Mouse (Mus musculus) liver, adult 2 months (tissue): Measurements from ENCODE around the gene S1pr3. TPM values are rescaled to one million over a fixed set of nuclear protein-coding genes. Genes with fewer than 3 reads are reported as not detected.

Experiments
- DNase-seq: peaks from one replicate; pipeline ENCODE4 v3.0.0-alpha.2; 2011; ENCODE audit warnings: low read depth, low spot score; ENCODE audit errors: extremely low read depth
- H3K27ac ChIP-seq: fragments of 200-500 bp; replicated peaks from 2 replicates; pipeline ENCODE4 v1.5.1; 2012; ENCODE audit warnings: low read depth, mild to moderate bottlenecking, control low read depth, inconsistent platforms, low read length; ENCODE audit not compliant: insufficient read depth
- H3K27me3 ChIP-seq: fragments of 200-500 bp; 2 replicates; pipeline ENCODE4 v1.6.1; 2012; ENCODE audit warnings: mild to moderate bottlenecking, moderate library complexity, low read length, inconsistent platforms; ENCODE audit not compliant: control insufficient read depth, insufficient read depth
- H3K36me3 ChIP-seq: fragments of 200-500 bp; 2 replicates; pipeline ENCODE4 v1.6.1; 2012; ENCODE audit warnings: low read length, inconsistent platforms; ENCODE audit not compliant: control insufficient read depth, insufficient read depth
- H3K4me1 ChIP-seq: fragments of 200-500 bp; 2 replicates; pipeline ENCODE4 v1.6.1; 2011; ENCODE audit warnings: low read length; ENCODE audit not compliant: control insufficient read depth, insufficient read depth
- H3K4me3 ChIP-seq: fragments of 200-500 bp; 2 replicates; pipeline ENCODE4 v1.5.1; 2011; ENCODE audit warnings: low read depth, mild to moderate bottlenecking, control low read depth, low read length, moderate library complexity; ENCODE audit not compliant: insufficient read depth
- H3K79me2 ChIP-seq: fragments of 200-500 bp; 2 replicates; pipeline ENCODE4 v1.6.1; 2012; ENCODE audit warnings: inconsistent platforms, mild to moderate bottlenecking, low read length, moderate library complexity; ENCODE audit not compliant: control insufficient read depth, insufficient read depth
- H3K9ac ChIP-seq: fragments of 200-500 bp; 2 replicates; pipeline ENCODE4 v1.6.1; 2012; ENCODE audit warnings: low read depth, mild to moderate bottlenecking, control low read depth, inconsistent platforms, low read length
- CTCF ChIP-seq: fragments of 200-500 bp; IDR thresholded peaks from 2 replicates; pipeline ENCODE4 v1.5.1; 2011; ENCODE audit warnings: low read depth, low read length, control low read depth
- POLR2A ChIP-seq: fragments of 200-500 bp; IDR thresholded peaks from 2 replicates; pipeline ENCODE4 v1.6.1; 2011; ENCODE audit warnings: low read length, control low read depth; ENCODE audit not compliant: insufficient read depth; ENCODE audit errors: extremely low read depth
- WGBS: fragments of 180-500 bp; shearing (Covaris S2); methylation state at CpG from one replicate; pipeline ENCODE4 v1.1.7; 2018; 5-methylcytosine and 5-hydroxymethylcytosine counted together
- polyA plus RNA-seq: library from polyadenylated mRNA; depleted of rRNA; stranded (reverse); fragments of >200 nt; gene quantifications from 2 replicates; pipeline ENCODE4 v1.2.3, GENCODE M21; 2012
- total RNA-seq: library from RNA; depleted of rRNA; stranded (reverse); fragments of >200 nt; gene quantifications from 2 replicates; pipeline ENCODE4 v1.2.3, GENCODE M21; 2014

Gene S1pr3
- total and polyA plus RNA-seq, 2 experiments, result 0.83 to 1.6 TPM

GRCm38 (mm10) chr13:51399562-51399961 lies 8.9 kb upstream of the S1pr3 start:
- no peaks in the 10 kb centered on the region for H3K27me3 ChIP-seq
- 92% methylated on average over 3 of the region's 3 CpGs for WGBS
- no peak overlapping the region for H3K9ac ChIP-seq
- H3K27ac ChIP-seq, result no peak overlapping the region
- H3K36me3 ChIP-seq, result no peaks in the 10 kb centered on the region
- H3K4me3 ChIP-seq, result no peak overlapping the region
- no peak for DNase-seq
- no peak for TF ChIP-seq POLR2A
- no peak for TF ChIP-seq CTCF
- H3K4me1 ChIP-seq, result peaks cover 2% of the 10 kb centered on the region; the same call in 1 of the 2 replicates
- H3K79me2 ChIP-seq, result no peaks in the 10 kb centered on the region

DNA sequence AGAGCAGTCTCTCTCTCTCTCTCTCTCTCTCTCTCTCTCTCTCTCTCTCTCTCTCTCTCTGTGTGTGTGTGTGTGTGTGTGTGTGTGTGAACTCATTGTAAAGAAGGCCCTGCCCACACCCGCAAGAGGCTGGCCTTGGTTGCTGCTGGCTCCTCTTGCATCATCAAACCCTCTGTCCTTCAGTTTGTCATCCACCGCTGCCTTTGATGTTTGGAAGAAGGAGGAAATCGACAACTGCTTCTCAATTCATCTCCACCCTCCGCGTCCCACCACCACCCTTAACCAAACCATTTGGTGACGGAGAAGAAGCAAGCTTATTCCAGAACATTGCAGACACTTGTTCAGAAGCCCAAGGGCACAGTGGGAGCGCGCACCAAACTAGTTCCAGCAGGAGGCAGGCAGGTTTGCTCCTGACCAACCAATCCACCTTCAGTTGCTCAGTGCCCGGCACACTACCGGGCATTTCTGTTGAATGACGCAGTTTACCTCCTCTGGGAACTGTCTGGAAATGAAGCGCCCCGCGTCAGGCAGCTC lies 8.2 kb upstream of the S1pr3 start:
- 17% methylated on average over 14 of the region's 14 CpGs for WGBS
- no peaks in the 10 kb centered on the region for H3K79me2 ChIP-seq
- no peak overlapping the region for H3K27ac ChIP-seq
- H3K36me3 ChIP-seq, result no peaks in the 10 kb centered on the region
- no peak for TF ChIP-seq POLR2A
- no peak for TF ChIP-seq CTCF
- H3K27me3 ChIP-seq, result no peaks in the 10 kb centered on the region
- DNase-seq, result no peak
- H3K4me3 ChIP-seq, result no peak overlapping the region
- H3K9ac ChIP-seq, result no peak overlapping the region
- peaks cover 2% of the 10 kb centered on the region; the same call in 1 of the 2 replicates for H3K4me1 ChIP-seq

GRCm38 (mm10) chr13:51400736-51401501 lies 7.5 kb upstream of the S1pr3 start:
- Histone ChIP-seq H3K4me1 (peaks cover 2% of the 10 kb centered on the region; the same call in 1 of the 2 replicates), H3K79me2 (no peaks in the 10 kb centered on the region), H3K36me3 (no peaks in the 10 kb centered on the region), H3K9ac (no peak overlapping the region), H3K4me3 (no peak overlapping the region), H3K27me3 (no peaks in the 10 kb centered on the region), H3K27ac (no peak overlapping the region)
- 5% methylated on average over 20 of the region's 20 CpGs for WGBS
- no peak for DNase-seq
- TF ChIP-seq CTCF (no peak), POLR2A (no peak)

DNA sequence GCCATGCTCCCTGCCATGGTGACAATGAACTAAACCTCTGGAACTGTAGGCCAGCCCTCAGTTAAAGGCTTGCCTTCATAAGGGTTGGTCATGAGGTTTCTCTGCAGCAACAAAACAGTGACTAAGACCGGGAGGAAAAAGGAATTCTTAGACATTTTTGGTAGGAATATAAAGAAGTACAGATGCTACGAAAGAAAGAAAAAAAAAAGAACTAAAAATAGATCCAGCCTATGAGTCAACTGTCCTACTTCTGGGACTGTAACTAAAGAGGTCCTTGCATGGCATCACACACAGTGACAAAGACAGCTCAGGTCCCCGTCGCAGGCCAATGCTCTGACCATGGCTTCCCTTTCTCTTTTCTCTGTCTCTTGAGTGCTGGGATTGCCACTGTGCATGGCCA lies 3.9 kb upstream of the S1pr3 start:
- no peak for DNase-seq
- H3K9ac ChIP-seq, result no peak overlapping the region
- peaks cover 2% of the 10 kb centered on the region; the same call in 1 of the 2 replicates for H3K4me1 ChIP-seq
- no peaks in the 10 kb centered on the region for H3K36me3 ChIP-seq
- H3K27me3 ChIP-seq, result 0 out of 2 replicates have a peak, but pooled peaks cover 6% of the 10 kb centered on the region
- no peaks in the 10 kb centered on the region for H3K79me2 ChIP-seq
- no peak overlapping the region for H3K27ac ChIP-seq
- 86% methylated on average over 4 of the region's 4 CpGs for WGBS
- no peak overlapping the region for H3K4me3 ChIP-seq
- TF ChIP-seq POLR2A (no peak), CTCF (no peak)

DNA sequence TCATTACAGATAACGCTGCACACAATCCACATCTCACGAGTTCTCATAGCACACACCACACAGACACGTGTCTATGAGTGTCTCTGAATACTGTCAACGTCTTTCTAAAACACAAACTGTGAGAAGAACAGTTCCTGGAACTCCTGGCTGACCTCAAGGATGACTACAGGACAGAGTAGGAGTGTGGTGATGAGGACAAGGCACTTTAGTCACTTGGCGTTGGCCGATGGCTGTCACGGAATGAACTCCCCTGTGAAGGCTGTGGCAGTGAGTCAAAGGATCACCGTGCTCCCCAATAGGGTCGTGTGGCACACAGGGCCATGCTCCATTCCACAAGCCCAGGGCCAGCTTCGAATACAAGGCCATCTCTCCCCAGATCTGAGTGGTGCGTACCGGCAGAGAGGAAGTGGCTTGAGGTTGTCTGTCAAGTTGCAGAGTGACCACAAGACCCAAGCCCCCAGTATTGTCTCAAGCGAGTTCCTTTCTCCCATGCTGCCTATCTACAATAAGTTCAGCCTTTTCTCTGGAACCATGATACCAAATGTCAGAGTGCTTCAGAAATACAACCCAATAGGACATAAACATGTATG lies 2.6 kb upstream of the S1pr3 start:
- H3K9ac ChIP-seq, result no peak overlapping the region
- WGBS, result 90% methylated on average over 13 of the region's 13 CpGs
- H3K36me3 ChIP-seq, result no peaks in the 10 kb centered on the region
- no peak overlapping the region for H3K4me3 ChIP-seq
- peaks cover 2% of the 10 kb centered on the region; the same call in 1 of the 2 replicates for H3K4me1 ChIP-seq
- DNase-seq, result no peak
- H3K79me2 ChIP-seq, result no peaks in the 10 kb centered on the region
- 0 out of 2 replicates have a peak, but pooled peaks cover 6% of the 10 kb centered on the region for H3K27me3 ChIP-seq
- TF ChIP-seq POLR2A, result no peak
- TF ChIP-seq CTCF, result no peak
- H3K27ac ChIP-seq, result no peak overlapping the region
